Mouse (Mus musculus) forebrain, embryonic 14.5 days (tissue): ENCODE measurements at regions not wholly inside any gene's neighbourhood (a gene's known extent, or its start where the extent isn't known, plus 50 kb on each side); places are given as distances from the start of the nearest gene placed in this dataset.

ENCODE experiments used
- ATAC-seq: fragments of 200-750 bp; cut with Nextera tagmentation; 2 replicates; pipeline ENCODE4 v1.8.0; 2017; ENCODE audit warnings: mild to moderate bottlenecking, moderate library complexity
- DNase-seq: peaks from one replicate; pipeline ENCODE4 v3.0.0-alpha.2; 2015; ENCODE audit warnings: low spot score
- H3K27ac ChIP-seq: fragments of 300-500 bp; sonication (generic); 2 replicates; pipeline ENCODE4 v1.5.1; 2014; ENCODE audit warnings: low read depth, mild to moderate bottlenecking, control low read depth, low read length, moderate library complexity
- H3K27me3 ChIP-seq: fragments of 300-500 bp; sonication (generic); replicated peaks from 2 replicates; pipeline ENCODE4 v1.6.1; 2014; ENCODE audit warnings: low read length, control low read depth, mixed read lengths; ENCODE audit not compliant: control insufficient read depth, insufficient read depth
- H3K36me3 ChIP-seq: fragments of 300-500 bp; sonication (generic); 2 replicates; pipeline ENCODE4 v1.6.1; 2014; ENCODE audit warnings: low read length, control low read depth; ENCODE audit not compliant: control insufficient read depth, insufficient read depth
- H3K4me1 ChIP-seq: fragments of 300-500 bp; sonication (generic); 2 replicates; pipeline ENCODE4 v1.6.1; 2014; ENCODE audit warnings: antibody characterized with exemption, low read length, control low read depth; ENCODE audit not compliant: control insufficient read depth, insufficient read depth
- H3K4me2 ChIP-seq: fragments of 300-500 bp; sonication (generic); 2 replicates; pipeline ENCODE4 v1.6.1; 2014; ENCODE audit warnings: mild to moderate bottlenecking, control low read depth, low read length
- H3K4me3 ChIP-seq: fragments of 300-500 bp; sonication (generic); 2 replicates; pipeline ENCODE4 v1.5.1; 2014; ENCODE audit warnings: low read depth, low read length, control low read depth
- H3K9ac ChIP-seq: fragments of 300-500 bp; sonication (generic); 2 replicates; pipeline ENCODE4 v1.6.1; 2014; ENCODE audit warnings: mild to moderate bottlenecking, low read length, control low read depth, moderate library complexity
- H3K9me3 ChIP-seq: fragments of 300-500 bp; sonication (generic); replicated peaks from 2 replicates; pipeline ENCODE4 v1.6.1; 2016; ENCODE audit warnings: low read length, control low read depth, mixed read lengths; ENCODE audit not compliant: control insufficient read depth
- WGBS: fragments of 180-500 bp; shearing (Covaris S2); extraction: QIAGEN DNeasy Blood & Tissue Kit; methylation state at CpG from one replicate; pipeline ENCODE4 v1.1.7; 2014; 5-methylcytosine and 5-hydroxymethylcytosine counted together

GRCm38 (mm10) chr5:40780363-40780762 lies 927.6 kb downstream of the Rab28 start:
- no peaks in the 10 kb centered on the region for H3K27me3 ChIP-seq
- H3K4me2 ChIP-seq: no peak overlapping the region
- H3K9ac ChIP-seq: no peak overlapping the region
- DNase-seq: no peak
- no peak for ATAC-seq
- H3K4me3 ChIP-seq: no peak overlapping the region
- H3K9me3 ChIP-seq: no peaks in the 10 kb centered on the region
- 67% methylated on average over 1 of the region's 1 CpGs for WGBS
- no peaks in the 10 kb centered on the region for H3K4me1 ChIP-seq
- no peaks in the 10 kb centered on the region for H3K36me3 ChIP-seq
- H3K27ac ChIP-seq: no peak overlapping the region

- 79% methylated on average over 1 of the region's 1 CpGs for WGBS
Observed at GRCm38 (mm10) chr5:40779902-40780301, 928.1 kb downstream of the Rab28 start.

GRCm38 (mm10) chr5:40775856-40776255 lies 932.1 kb downstream of the Rab28 start:
- Histone ChIP-seq H3K9me3 (no peaks in the 10 kb centered on the region), H3K36me3 (no peaks in the 10 kb centered on the region), H3K27ac (no peak overlapping the region), H3K4me2 (no peak overlapping the region), H3K4me1 (no peaks in the 10 kb centered on the region), H3K27me3 (no peaks in the 10 kb centered on the region), H3K4me3 (no peak overlapping the region), H3K9ac (no peak overlapping the region)
- WGBS: 83% methylated on average over 2 of the region's 2 CpGs
- ATAC-seq (no peak), DNase-seq (no peak)

More at GRCm38 (mm10) chr5:40779902-40780301, 928.1 kb downstream of the Rab28 start:
- ATAC-seq (no peak), DNase-seq (no peak)
- no peak overlapping the region for H3K4me2 ChIP-seq
- H3K27ac ChIP-seq: no peak overlapping the region
- no peak overlapping the region for H3K9ac ChIP-seq
- H3K4me1 ChIP-seq: no peaks in the 10 kb centered on the region
- no peaks in the 10 kb centered on the region for H3K27me3 ChIP-seq
- H3K9me3 ChIP-seq: no peaks in the 10 kb centered on the region
- no peaks in the 10 kb centered on the region for H3K36me3 ChIP-seq
- H3K4me3 ChIP-seq: no peak overlapping the region

- Histone ChIP-seq H3K27ac (no peak overlapping the region), H3K4me1 (no peaks in the 10 kb centered on the region), H3K4me3 (no peak overlapping the region), H3K4me2 (no peak overlapping the region), H3K9ac (no peak overlapping the region), H3K27me3 (no peaks in the 10 kb centered on the region), H3K9me3 (no peaks in the 10 kb centered on the region), H3K36me3 (no peaks in the 10 kb centered on the region)
- 85% methylated on average over 2 of the region's 2 CpGs for WGBS
- DNase-seq (no peak), ATAC-seq (no peak)
Observed at GRCm38 (mm10) chr5:40760224-40760623, 947.7 kb downstream of the Rab28 start.

- no peak overlapping the region for H3K9ac ChIP-seq
- DNase-seq (peak; percentile 5), ATAC-seq (no peak)
Observed at GRCm38 (mm10) chr5:40750044-40750443, 957.9 kb downstream of the Rab28 start.

GRCm38 (mm10) chr5:40735660-40736059 lies 972.3 kb downstream of the Rab28 start:
- ATAC-seq: no peak
- Histone ChIP-seq H3K4me1 (no peaks in the 10 kb centered on the region), H3K9me3 (no peaks in the 10 kb centered on the region), H3K4me2 (no peak overlapping the region), H3K27me3 (no peaks in the 10 kb centered on the region), H3K4me3 (no peak overlapping the region), H3K9ac (no peak overlapping the region), H3K36me3 (no peaks in the 10 kb centered on the region), H3K27ac (no peak overlapping the region)
- DNase-seq: no peak
- 88% methylated on average over 7 of the region's 7 CpGs for WGBS

More at GRCm38 (mm10) chr5:40750044-40750443, 957.9 kb downstream of the Rab28 start:
- Histone ChIP-seq H3K4me3 (no peak overlapping the region), H3K27me3 (no peaks in the 10 kb centered on the region), H3K36me3 (no peaks in the 10 kb centered on the region), H3K4me2 (no peak overlapping the region), H3K27ac (no peak overlapping the region), H3K9me3 (no peaks in the 10 kb centered on the region), H3K4me1 (no peaks in the 10 kb centered on the region)
- 76% methylated on average over 1 of the region's 1 CpGs for WGBS

GRCm38 (mm10) chr5:40733844-40734566 lies 974.0 kb downstream of the Rab28 start:
- Histone ChIP-seq H3K9me3 (no peaks in the 10 kb centered on the region), H3K27ac (no peak overlapping the region), H3K4me3 (no peak overlapping the region), H3K4me1 (no peaks in the 10 kb centered on the region), H3K36me3 (no peaks in the 10 kb centered on the region), H3K4me2 (no peak overlapping the region), H3K9ac (no peak overlapping the region), H3K27me3 (no peaks in the 10 kb centered on the region)
- WGBS: 53% methylated on average over 2 of the region's 2 CpGs
- peak; percentile 86 for DNase-seq
- ATAC-seq: peak; percentile 68

- ATAC-seq: no peak
- Histone ChIP-seq H3K27me3 (no peaks in the 10 kb centered on the region), H3K4me1 (no peaks in the 10 kb centered on the region), H3K36me3 (no peaks in the 10 kb centered on the region), H3K27ac (no peak overlapping the region), H3K9ac (no peak overlapping the region), H3K9me3 (no peaks in the 10 kb centered on the region), H3K4me2 (no peak overlapping the region), H3K4me3 (no peak overlapping the region)
- DNase-seq: no peak
- WGBS: 78% methylated on average over 3 of the region's 3 CpGs
Observed at GRCm38 (mm10) chr5:40714497-40715128, 959.3 kb upstream of the Hs3st1 start.

GRCm38 (mm10) chr5:40701651-40702050 lies 946.4 kb upstream of the Hs3st1 start:
- Histone ChIP-seq H3K27ac (no peak overlapping the region), H3K36me3 (no peaks in the 10 kb centered on the region), H3K9ac (no peak overlapping the region), H3K4me1 (no peaks in the 10 kb centered on the region), H3K9me3 (no peaks in the 10 kb centered on the region), H3K27me3 (no peaks in the 10 kb centered on the region), H3K4me2 (no peak overlapping the region), H3K4me3 (no peak overlapping the region)
- 85% methylated on average over 5 of the region's 5 CpGs for WGBS
- ATAC-seq (no peak), DNase-seq (no peak)
